Mouse (Mus musculus) lung, adult 18-20 months (tissue): Measurements from ENCODE around the gene Agap2.

Source experiments
- DNase-seq, 2 experiments: peaks; one replicate each; pipeline ENCODE4 v3.0.0; 2022; ENCODE audit warnings: mixed read lengths in 2 of 2

Gene Agap2

DNA sequence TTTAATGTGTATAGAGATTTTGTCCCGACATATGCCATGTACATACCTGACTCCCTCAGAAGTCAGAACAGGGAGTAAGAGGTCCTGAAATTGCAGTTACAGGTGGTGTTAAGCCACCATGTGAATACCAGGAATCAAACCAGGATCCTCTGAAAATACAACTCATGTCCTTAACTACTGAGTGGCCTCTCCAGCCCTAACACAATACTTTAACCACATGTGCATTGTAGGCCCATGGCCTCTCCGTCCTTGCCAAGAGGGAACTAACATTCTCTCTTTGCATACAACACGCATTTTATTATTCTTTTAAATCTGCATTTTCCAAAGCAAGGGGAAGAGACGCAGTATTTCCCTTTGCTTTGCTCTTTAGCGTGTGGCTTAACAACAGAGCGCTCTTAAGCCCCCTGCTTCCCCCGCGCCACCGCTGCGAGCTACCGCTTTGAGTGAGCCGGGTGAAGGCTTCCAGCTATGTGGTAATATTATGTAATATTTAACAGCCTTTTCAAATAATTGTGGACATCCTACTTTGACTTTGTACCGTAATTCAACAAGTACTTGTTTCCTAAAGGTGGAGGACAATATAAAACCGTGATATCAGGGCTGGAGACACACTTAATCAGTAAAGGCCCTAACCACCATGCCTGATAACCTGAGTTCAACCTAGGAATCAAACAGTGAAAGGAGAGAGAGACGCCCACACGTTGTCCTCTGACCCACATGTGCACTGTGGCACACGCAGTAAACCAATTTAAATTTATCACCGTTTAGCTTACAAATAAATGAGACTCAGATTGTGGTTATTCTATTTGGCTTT is 63.5 kb downstream of the Agap2 start:
- peak in 1 of 2 experiments; percentile 31 for DNase-seq

DNA sequence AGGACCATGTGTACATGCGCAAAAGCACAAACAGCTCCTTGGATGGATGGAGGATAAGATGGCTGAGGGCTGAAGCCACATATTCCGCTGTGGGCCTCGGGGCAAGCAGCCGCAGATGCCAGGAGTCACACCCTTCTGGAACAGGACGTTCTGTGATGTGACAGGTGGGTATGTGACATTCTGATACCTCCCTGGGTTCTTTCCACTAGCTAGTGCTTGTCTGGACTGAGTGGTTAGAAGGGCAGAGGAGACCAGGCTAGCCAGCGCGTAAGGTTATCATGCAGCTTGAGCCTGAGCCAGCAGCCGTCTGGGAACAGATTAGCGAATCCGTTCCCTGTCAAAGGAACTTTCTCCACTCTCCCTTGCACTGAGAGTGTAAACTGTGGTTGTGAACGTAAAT is 65.9 kb downstream of the Agap2 start:
- no peak for DNase-seq

DNA sequence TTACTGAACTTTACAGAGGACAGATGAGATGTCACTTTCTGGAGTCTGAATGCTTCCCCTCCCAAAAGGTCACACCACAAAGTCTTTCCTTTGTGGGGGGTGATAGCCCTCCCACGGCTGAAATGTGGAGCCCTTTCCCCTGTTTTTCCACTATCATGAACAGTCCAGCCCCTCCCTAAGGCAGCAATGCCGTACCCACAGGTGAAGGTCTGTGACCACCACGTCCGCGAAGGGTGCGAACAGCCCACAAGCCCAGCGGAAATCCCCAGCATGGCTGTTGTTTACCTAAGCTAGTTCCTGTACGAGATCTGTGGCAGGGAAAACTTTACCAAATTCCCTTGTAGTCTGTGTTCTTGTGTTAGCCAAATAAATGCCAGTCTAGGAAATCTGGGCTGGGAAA is 66.4 kb downstream of the Agap2 start:
- peak in 1 of 2 experiments; percentile 30 for DNase-seq
